Mouse (Mus musculus): ENCODE results near the gene Npy4r.

DNA sequence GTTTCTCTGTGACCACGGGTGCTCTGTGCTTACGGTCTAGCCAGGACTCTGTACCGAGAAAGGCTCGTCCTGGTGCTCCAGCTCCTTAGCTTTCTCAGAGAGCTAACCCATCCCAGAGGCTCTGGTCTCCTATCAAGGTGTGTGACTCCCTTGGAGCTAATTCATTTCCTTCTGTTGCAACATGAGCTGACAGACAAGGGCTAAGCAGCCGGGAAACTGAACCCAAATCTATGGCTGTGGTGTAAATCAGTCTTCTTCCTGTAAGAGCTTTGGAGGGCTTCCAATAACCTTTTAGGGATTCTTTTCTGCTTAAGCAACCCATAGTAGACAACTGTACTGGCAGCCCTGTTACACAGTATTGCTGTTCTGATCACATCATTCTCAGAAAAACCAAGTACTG lies 49.7 kb downstream of the Npy4r start, which contains the start of gene A630023A22Rik:
- TF ChIP-seq CTCF (IDR thresholded peaks at IDR 0.05; ENCODE audit: low read depth) (no peak), EP300 (IDR thresholded peaks at IDR 0.05; ENCODE audit: low read depth) (no peak)

Measured in heart, postnatal 0 days (tissue).